Mouse (Mus musculus): ENCODE results near the gene Dbndd1.
A peak's percentile ranks its signal among the peaks of the same experiment; 100 is the strongest.
"Not testable (repeated sequence)": the region's sequence is repeated elsewhere in the genome, so short reads cannot be mapped to it uniquely, and the experiment has no call there.

Gene Dbndd1

DNA sequence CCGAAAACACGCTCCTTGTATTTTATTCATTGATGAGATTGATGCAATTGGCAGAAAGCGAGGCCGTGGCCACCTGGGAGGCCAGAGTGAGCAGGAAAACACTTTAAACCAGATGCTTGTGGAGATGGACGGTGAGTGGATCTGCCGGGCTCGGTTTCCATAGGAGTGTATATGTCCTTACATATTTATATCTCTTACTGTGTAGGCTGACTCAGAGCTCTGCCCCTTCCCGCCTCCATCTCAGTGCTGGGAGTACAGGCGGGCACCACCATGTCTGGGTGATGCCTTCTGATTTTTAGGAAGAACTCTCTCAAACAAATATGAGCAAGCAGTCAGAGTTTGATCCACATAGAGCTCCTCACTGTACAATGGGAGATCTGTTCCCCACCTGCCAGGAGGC lies 22.4 kb downstream of the Dbndd1 start:
- no peak for DNase-seq (ENCODE audit: low spot score)

DNA sequence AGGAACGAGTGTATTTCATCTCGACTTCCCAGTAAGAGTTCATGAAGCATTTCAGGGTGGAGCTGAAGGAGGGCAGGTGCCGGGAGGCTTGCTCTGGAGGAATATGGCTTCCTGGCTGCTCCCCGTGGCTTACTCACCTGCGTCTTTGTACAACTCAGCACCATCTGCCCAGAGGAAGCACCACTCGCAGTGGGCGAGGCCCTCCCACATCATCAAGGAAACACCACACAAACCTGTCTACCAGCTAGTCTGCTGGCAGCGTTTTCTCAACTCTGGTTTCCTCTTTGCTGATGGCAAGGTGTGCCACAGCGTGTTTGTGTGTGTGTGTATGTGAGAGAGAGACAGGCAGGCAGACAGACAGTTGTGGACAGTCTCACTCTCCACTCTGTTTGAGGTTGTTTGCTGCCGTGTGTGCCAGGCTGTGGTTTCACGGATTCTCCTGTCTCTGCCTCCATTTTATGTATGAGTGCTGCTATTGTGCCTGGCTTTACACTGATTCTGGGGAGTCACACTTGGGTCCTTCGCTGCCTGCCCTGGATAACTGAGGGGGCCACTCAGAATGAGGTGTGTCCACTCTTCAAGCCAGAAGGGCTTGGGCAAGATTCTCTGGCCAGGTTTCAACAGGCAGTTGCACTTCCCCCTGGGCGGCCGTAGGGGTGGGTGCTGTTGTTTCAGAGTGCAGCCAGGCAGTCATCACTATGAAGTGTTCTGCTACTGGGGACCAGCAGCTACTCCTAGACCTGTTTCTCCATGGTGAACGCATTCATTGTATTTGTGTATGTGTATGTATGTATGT lies 23.8 kb downstream of the Dbndd1 start:
- DNase-seq (ENCODE audit: low spot score), result no peak

DNA sequence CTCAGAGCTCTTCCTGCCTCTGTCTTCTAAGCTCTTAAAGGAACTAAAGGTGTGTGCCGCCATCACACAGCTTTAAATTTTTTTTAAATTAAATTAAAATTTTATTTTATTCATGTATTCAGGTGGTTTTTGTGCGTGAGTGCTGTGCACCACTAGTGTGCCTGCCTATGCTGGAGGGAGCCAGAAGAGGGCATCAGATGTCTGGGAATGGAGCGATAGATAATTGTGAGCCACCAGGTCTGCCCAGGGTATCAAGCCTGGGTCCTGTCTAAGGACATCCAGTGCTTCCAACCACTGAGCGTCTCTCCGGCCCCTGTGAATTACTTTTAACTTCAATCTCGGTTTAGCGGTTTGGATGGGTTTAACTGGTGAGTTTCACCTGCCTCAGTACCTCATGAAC lies 32.6 kb downstream of the Dbndd1 start:
- DNase-seq (ENCODE audit: low spot score), result no peak

DNA sequence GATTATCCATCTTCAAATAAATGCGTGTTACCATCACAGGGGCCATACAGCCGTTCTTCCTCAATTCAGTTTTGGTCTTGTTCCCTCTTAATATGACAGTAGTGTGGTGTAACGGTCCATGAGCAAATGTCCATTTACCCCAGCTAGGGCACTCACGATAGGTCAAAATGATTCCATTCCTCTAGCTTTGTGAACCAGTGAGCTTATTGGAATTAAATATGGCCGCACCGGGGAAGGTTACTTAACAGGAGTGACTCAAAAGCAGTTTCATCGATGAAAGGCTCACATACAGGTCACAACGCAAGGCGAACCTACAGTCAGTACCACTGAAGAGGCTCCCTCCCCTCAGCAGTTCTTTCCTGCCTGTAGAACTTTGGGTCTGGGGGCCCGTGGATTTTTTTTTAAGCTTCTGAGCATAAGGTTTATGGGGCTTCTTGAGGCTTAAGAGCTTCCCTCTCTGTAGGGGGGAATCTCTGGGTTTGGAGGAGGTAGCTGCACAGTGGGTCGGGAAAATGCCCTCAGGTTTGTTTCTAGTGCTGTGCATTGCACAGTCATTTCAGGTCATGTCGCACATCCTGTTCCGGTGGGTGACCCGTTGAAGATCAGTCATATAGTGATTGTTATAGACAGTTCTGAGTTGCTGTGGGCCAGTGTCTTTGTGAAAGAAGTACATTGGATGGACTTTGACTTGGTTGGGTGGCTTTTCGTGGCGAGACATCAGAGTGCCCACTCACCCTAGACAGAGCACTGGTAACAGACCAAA lies 36.6 kb downstream of the Dbndd1 start:
- no peak for DNase-seq (ENCODE audit: low spot score)

DNA sequence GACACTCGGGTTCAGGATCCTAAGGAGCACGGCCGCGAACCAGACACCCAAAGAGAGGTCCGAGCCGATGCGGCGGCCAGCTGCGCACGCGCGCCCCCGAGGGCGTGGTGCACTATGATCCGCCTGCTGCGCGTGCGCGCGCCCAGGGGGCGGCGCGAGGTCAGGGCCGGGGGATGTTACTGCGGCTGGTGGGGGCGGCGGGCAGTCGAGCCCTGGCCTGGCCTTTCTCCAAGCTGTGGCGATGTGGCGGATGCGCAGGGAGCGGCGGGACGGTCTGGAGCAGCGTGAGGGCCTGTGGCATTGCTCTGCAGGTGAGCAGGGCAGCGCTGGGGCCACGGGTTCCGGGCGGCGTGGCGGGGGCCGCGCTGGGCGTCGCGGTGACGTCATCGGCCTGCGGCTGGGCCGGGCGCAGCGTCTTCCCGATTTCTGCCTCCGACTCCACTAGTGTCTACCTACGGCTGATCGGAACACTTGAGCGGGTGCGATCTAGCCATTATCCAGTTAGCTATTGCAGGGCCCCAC lies 37.5 kb downstream of the Dbndd1 start, which contains the start of gene Afg3l1:
TSS of gene Afg3l1 (plus strand) at position 167 of the 522 bp plus-strand sequence.
- DNase-seq (ENCODE audit: low spot score), result peak; percentile 91

DNA sequence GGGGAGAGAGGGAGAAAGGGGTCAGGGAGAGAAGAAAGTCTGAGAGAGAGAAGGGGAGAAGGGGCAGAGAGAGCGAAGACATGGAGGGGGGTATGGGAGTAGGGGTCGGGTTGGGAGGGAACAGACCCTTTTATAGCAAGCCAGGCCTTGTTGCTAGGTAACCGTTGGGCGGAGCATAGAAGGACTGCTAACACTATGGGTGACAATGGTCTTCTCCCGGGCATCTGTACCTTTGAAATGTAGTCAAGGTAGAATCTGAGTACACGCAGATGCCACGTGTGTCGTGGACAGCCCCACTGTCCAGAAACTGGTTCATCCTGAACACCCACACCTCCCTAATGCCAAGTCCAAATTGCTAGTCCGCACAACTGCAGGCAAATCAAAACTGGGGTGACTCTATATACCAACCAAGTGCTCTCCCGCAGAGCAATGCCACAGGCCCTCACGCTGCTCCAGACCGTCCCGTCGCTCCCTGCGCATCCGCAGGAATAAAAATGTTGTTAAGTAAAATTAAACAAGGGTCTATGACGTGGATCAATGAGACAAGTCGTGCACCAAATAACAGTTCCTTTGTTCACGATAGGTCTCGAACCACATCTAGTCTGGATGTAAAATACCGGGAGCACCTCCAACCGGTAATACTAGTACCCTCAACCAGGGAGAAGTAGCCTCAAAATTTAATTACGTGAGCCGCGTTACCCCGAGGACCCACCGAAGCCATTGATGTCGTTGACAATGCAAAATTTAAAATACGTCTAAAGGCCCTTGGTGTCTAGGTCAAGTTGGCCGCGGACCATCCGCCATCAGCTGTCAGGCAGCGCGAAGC lies 38.1 kb downstream of the Dbndd1 start:
- DNase-seq (ENCODE audit: low spot score), result no peak

DNA sequence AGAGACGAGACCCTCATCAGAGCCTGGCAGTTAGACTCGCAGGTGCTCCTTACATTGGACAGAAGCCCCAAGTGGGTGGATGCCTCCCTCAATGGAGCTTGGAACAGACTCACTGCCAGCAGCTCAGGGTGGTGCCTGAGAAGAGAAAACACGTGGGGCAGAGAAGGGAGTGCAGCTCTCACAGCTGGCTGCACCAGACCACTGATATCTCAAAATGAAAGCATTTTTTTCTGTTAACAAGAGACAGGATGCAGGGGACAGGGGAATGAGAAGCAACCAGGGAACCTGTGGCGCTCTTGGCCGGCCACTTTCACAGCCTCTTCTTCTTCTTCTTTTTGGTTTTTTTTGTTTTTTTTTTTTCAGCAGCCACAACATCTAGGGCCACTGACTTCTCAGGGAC lies 40.7 kb downstream of the Dbndd1 start:
- DNase-seq (ENCODE audit: low spot score), result not testable (repeated sequence)

DNA sequence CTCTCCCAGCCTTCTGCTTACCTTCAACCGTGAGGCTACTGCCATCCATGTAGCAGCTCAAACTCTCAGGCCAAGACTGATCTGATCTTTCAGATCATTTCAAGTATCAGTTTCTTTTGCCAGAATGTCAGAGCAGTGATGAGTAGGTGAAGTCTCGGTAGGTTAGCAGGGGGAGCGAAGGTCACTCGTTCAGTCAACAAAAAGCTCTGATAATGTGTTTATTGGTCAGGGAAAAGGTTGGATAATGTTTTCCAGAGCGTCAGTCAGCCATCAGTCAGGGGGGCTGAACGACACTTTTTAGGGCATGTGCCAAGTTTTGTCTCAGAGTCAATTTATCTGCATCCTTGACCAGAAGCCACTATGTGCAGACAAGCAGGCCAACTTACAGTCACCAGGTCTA lies 42.3 kb downstream of the Dbndd1 start:
- not testable (repeated sequence) for DNase-seq (ENCODE audit: low spot score)

DNA sequence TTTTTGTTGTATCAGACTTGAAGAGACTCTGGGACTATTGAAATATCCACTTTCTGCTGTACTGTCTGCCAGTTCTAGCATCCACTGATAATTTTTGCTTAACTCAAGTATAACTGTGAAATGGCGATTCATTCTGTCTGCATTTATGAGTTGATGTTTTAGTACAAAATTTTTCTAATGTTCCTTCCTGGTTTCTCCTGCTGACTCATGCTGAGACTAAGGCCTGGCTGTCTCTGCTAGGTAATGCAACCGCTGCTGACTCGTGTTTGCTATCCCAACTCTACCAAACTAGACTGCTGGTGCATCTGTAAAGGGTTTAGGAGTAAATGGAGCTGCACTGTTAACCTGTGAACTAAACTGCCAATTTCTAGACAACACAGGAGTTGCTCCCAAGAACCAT lies 47.8 kb downstream of the Dbndd1 start:
- no peak for DNase-seq (ENCODE audit: low spot score)

DNA sequence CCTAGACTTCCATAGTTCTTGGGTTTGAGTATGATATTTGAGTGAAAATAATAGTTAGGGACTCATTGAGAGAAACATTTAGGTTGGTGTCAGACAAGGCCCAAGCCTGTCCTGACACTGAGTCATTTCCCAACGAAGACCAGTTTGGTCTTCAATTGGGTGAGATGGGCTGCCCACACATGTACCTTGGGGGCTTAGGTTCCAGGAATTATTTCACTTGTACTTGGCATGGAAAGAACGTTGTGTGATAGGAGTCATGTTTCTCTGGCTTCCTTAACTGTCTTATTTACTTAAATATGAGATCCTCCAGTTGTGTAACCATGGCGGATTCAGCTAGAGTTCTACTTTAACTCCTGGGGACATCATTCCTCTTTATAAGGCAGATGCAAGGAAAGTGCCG lies 51.6 kb downstream of the Dbndd1 start:
- DNase-seq (ENCODE audit: low spot score), result no peak

Data from urinary bladder, postnatal 14 days (tissue).